Mouse (Mus musculus): ENCODE measurements around the gene Vangl2.

The Vangl2 gene

DNA sequence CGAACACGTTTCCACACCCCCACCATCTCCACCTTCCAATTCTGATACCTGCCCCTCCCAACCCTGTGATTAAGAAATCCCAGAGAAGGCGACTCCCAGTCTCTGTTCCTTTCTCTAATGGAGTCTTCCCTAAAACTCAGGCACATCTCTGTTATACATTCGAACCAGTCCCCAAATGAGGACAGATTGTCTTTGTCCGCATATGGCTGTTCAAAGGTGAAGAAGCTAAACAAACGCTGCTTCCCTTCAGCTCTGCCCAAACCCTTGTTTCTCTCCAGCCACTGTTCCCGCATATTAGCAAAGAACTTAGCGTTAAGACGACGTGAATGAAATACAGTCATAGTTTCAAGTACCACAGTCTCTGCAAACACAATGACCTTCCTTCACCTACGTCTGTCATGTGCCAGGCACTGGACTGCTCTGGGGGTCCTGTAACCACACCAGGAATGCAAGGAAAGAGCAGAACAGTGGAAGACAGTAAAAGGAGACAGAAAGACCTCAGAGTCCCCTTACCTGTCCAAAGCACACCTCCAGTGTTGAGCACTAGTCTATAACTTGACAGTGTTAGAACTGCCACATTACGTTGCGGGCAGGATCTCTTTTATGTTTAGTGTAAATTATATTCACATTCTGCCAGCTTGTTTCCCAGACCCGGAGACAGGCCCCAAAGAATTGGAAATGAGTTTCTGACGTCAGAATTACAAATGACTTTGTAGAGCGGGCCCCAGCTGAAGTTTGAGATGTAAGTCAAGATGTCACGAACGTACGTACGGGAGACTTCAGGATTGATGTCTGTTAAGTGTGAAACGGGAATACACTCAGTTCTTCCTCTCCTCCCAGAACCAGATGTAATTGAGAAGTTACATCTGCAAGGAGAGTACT, at the start of gene Vangl2:
Vangl2 (minus strand) TSS at position 51 of the 882 bp plus-strand sequence.
- no peak for DNase-seq

DNA sequence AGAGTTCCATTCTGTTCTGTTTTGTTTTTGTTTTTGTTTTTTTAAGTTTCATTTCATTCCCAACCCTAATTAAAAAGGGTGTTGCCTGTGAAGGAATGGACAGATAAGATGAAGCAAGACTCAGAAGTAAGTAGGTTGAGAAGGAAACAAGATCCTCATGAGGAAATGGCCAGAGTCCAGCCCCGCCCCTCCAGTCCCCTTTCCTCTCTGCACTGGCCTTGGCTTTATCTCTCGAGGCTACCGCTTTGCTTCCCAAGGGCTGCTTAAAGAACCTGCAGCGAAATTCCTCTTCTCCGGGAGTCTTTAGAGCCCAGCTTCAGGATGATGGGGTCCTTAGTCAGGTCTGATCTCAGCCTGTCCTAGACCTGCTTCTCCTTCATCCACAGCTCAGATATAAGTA, 49.7 kb upstream of the Vangl2 start:
- DNase-seq: peak; percentile 11 to 27

DNA sequence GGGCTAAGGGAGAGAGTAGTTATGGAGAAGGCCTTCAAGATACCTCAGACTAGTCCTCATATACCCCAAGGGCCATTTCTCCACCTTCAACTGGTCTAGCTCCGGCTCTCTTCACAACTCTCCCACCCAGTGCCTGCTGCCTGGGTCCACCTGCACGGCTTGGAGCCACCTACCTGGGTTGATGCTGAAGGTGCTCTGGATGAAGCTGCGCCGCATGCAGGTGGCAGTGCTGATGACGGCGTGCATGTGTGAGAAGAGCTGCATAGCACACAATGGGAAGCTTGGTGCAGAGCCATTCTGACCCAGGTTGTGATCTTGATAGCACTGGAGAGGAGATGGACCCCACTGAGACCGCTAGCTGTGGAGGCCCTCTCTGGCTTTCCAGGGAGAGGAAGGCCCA, 44.4 kb upstream of the Vangl2 start:
- DNase-seq: no peak

DNA sequence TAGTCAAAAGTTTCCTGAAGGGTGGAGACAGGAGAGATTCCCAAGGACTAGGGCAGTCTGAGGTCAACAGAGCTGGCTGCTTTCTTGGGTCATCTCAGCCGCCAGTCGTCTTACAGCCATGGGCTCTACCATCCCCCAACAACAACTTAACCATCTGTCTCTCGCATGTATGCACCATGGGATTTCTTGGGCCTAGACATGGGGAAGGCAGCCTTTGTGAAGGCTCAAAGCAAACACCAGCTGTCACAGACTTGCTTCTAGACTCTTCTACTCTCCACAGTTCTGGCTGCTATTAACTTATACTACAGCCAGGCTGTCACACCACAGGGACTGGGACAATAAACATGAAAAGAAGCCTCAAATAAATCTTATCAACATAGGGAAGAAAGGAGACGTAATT, 43.3 kb upstream of the Vangl2 start:
- no peak for DNase-seq

DNA sequence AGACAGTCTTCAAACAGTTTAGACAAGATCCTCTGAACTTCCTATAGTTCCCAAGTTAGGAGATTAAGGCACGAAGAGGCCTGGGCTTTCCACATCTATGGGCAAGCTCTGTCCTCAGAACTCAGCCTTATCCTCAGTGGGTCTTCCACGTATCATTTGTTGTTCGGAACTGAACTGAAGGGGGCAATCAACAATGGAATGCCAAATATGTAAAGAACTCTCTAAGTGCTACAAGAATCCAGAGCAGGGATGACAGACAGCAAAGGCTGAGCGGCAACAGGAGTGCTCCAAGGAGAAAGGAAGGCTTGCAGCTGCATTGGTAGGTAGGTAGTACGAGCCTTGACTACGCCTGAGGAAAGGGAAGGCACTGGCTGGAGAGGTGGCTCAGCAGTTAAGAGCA, 42.0 kb upstream of the Vangl2 start:
- no peak for DNase-seq

DNA sequence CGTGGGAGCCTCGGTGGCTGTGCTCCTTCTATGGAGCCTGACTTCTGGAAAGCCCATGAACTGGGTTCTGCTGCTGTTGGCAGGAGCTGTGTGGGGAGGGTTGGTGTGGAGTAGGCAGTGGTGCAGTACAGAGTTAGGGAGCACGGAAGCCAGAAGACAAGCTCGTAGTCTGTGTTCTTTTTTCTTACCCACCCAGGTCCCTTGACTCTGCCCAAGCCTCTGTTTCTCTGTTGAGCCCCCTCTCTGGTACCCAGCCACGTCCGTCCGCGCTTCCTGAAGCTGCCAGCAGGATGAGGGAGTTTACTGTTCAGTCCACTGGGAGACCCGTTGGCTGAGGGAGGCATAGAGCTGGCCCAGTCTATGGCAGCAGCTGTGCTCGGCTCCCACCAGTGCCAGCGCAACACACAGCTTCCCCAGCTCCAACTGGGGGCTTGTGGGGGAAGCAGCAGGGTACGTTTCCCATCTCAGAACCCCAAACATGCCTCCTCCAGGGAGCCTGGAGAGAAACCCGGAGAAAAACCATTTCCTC, 36.4 kb upstream of the Vangl2 start:
- no peak for DNase-seq

DNA sequence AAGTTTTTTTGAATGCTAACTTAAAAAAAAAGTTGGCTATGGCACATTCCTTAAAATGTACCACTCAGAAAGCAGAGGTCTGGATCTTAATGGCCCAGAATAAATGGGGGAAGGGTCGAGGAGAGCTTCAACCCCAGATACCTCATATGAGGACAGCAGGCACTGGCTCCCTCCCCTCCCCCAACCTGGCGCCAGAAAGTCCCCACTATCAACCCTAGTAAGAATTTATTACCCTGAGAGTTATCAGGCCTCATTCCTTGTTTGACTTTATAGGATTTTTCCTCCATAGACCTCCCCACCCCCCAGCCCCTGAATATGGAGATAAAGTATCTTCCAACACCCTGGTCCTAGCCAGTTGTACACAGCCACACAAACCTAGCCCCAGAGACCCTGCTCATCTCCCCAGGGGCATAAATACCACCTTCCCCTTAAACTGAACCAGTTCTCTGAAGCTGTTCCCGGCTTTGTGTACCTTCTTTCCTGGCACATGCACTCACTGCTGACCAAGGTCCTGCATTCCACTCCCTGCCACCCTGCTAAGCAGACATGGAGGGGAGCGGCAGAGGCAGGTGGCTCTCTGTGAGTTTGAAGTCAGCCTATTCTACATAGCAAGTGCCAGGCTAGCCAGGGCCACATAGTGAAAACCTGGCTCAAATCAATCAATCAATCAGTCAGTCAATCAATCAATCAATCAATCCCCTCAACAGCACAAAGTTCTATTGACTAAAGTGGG, 35.2 kb upstream of the Vangl2 start:
- DNase-seq: no peak

DNA sequence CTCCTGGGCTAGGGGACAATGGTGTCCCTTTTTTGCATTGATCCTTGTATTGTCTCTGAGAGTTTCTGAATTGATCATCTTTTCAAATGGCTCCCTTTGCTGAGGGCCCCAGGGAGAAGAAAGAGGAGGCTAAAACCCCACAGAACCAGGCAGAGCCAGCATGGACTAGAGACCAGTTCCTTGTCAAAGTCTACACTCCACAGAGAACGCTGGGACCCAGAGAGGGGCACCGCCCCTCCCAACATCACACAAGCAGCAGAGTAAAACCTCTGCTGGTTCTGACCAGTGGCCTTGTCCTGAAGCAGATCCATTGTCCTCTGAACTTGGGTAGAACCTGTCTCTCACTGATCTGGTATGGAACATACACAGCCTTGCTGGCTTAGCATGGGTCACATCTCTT, 33.9 kb upstream of the Vangl2 start:
- no peak for DNase-seq

DNA sequence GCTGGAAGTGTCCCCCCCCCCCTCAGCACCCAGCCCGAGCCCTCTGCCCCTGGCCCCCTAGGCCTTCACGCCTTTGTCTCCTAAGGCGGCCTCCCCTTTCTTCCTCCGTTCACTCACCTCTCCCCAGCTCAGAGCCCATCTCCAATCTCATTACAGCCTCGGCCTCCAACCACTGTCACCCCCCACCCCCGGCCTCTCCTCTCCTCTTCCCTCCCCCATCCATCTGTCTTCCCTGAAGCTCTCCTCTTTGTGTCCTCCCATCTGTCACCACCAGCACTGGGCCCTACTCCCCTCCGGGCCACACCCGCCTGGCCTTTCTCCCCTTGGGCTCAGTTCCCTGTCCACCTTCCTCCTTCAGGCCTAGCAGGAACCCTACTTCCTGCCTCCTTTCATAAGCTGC, 33.0 kb upstream of the Vangl2 start:
- no peak for DNase-seq

DNA sequence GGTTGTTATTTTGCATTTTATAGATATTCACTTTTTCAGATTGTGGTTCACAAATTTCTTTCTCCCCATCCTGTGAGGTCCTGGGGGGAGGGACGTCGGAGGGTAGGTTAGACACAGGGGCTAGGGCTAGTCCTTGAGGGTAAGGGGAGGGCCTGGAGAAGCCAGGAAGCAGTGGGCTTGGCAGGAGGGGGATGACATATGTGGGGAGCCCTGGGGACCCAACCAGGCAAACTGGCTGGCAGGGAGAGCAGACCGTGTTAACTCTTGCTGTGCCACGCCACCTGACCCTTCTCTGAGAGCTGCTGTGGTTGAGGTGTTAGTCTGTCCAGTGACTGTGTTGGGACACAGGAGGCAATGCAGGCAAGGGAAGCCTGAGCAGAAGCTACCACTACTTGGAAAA, 32.4 kb upstream of the Vangl2 start:
- DNase-seq: no peak

DNA sequence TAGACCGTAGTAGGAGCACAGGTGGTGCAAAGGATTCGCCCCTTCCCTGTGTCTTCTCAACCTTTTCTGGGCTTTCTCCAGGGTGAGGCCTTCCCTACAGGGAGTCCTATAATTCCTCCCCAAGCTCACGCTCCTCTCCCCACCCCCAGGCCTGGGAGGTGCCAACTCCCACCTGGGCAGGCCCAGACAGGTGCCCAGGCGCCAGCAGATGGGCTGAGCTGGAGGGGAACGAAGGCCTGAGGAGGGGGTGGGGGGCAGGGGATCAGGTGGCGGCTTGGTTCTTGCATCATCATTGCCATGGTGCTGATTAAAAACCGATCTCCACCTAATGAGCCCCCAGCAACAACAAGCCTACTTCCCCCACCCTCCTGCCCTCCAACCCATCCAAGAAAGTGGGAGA, 30.6 kb upstream of the Vangl2 start:
- no peak for DNase-seq

DNA sequence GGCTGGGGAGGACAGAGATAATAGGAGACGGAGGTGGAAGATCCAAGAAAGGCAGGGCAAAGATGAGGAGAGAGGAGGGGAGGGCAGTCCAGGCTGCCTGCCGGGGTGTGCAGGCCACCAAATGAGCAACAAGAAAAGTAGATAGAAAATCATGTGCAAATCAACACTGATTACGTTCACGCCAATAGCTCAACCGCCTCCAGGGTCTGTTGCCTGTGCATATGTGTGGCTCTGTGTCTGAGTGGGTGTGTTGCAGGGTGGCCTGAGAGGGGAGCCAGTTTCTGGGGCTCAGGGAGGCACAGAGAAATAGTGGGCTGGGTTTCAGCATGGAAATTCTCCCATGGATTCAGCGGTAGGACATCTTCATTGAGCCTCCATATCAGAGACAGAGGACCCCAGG, 30.1 kb upstream of the Vangl2 start:
- DNase-seq: no peak

DNA sequence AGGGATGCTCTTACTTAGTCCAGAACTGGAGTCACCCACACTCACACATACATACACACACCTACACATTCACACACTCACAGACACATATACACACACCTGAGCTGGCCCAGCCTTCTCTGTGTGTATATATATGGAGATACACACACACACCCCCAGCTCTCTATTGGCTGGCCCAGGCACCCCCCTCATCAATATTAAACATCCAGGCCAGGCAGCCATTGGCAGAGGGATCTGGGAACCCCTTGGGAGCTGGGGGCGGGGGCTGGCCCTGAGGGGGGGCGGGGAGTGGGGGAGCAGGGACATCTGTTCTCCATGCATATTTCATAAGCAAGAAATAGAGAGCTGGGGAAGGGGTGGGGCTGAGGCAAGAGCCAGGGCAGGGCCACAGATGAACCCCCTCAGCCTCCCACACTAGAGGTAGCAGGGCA, 29.3 kb upstream of the Vangl2 start, which contains the start of gene Nhlh1:
Nhlh1 (minus strand) TSS at position 83 of the 431 bp plus-strand sequence.
- DNase-seq: no peak

DNA sequence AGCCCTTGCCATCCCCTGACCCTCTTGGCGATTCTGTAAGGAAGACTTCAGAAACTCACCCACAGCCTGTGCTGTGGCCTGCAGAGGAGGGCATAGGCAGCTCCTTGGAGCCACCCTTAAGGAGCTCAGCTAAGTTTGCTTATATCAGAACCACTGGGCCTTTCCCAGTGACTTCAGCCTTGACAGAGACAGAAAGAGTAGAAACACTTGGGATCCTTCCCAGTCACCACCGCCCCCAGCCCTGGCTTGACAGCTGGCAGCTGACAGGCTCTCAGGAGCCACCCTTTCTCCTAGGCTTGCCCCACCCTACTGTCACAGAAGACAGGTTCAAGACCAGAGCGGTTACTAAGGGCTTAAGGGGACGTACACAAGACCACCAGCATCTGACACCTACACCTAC, 28.0 kb upstream of the Vangl2 start:
- no peak for DNase-seq

DNA sequence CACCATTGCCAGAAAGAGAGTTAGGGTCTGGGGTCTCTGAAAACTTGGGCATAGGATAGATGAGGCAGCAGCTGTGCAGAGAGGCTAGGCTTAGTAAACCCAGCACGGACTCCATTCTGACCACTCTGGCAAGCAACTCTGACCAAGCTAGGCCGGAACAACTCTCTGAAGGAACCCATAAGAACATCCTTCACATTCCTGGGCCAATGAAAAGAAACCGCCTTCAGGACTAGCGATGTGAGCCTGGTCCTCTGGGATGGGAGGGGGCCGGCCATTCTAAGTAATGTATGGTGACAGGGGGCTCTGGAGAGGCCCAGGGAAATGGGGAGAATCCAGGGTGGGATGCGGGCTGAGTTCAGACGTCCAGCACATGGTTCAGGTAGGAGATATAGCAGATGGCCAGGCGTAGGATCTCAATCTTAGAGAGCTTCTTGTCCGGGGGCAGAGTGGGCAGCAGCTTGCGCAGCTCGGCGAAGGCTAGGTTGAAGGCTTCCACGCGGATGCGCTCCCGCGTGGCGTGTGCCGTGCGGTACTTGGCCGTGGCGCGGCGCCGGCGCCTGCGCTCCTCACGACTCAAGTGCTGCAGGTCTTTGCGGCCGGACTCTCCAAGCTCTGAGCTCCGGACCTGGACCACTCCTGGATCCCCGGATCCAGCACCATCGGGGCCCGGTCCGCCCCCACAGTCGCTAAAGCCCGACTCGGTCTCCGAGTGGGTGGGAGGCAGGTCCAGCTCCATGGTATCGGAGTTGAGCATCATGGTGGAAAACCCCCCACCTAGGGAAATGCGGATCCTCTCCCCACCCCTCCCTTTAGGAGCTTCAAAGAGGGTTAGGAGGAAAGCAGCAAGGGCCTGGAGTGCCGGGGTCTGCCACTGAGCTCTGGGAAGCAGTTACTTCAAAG, 25.5 kb upstream of the Vangl2 start:
- no peak for DNase-seq

DNA sequence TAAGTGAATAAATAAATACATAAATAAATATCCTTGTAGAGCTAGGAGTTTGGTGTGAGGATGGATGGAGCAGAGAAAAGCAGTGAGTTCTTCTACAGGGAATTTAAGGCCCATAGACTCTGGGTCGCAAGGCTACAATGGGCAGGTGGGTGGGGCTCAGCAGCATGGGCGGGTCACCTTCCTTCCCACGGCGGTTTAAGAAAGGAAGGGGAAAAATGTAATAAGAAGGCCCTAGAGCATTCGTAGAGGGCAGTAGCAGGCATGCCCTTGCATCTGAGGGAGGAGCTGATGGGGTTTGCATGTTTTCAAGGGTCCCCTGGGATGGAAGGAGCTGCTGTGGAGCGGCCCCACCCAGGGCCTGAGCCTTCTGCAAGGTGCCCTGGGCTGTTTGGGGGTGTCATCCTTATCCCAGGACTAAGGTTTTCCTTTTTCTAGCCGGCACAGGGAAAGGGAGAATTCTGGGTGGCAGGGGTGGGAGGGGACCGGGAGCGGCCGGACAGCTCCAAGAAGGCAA, 24.6 kb upstream of the Vangl2 start:
- DNase-seq: no peak

DNA sequence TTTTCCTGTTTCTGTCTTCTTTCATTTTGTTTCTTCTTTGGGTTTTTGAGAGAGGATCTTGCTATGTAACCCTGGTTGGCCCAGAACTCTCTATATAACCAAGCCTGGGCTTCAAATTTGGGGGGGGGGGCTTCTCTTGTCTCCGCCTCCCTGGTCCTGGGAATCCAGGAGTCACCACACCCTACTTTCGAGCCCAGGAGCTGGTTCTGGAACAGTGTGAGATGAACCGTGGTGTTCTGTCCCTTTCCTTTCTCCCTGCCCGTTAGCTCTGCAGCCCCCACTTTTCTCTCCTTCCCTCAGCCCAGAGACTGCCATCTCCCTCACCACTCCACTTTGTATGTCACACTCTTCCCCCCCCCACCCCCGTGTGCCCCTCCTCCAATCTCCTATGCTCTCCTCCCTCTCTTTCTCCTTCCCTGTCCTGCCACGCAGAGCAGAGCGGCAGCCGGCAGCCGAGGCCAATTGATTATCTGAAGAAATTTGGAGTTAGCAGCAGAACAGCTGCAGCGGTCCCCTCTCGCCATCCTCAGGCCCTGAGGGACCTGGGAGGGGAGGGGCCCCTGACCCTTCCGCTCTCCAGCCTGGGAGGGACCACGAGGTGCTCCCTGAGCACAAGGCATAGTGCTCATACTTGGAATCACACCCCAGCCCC, 21.0 kb upstream of the Vangl2 start:
- no peak for DNase-seq

DNA sequence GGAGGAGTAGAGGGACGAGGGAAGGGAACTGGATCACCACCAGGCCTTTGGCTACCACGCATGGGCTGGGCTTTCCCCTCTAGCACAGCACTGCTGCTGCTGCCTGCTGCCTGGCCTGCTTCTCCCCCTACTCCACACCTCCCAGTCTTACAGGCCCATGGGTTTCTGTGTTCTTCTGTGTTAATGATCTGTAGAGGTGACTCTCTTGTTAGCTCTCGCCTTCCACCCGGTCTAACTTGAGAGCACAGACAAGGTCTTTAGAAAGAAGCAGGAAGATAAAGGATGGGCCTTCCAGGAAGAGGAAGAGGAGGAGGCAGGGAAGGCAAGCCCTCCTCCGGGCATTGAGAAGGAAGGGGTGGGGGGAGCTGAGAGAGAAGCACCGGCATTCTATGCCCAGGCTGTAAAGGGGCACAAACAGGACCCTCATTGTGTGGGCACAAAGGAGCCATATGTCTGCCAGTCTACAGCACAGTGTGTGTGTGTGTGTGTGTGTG, 20.0 kb upstream of the Vangl2 start:
- DNase-seq: peak in 1 of 2 experiments; percentile 12

DNA sequence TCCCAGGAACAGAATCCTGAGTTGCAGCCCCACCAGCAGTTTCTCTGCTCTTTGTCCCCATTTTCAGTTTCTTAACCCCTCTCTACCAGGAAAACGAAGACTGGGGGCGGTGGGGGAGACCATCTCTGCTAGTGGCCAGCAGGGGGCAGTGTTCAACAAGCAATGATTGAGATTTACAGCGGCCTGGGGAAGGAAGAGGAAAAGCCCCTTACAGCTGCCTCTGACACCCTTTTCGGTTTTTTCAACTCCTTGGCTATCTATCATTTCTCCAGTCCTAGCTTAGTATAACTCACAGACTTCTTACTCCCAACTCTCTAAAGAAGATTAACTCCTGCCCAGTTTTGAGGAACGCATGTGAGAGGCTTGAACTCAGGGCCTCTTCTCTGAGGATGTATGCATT, 18.7 kb upstream of the Vangl2 start:
- peak; percentile 52 to 81 for DNase-seq

DNA sequence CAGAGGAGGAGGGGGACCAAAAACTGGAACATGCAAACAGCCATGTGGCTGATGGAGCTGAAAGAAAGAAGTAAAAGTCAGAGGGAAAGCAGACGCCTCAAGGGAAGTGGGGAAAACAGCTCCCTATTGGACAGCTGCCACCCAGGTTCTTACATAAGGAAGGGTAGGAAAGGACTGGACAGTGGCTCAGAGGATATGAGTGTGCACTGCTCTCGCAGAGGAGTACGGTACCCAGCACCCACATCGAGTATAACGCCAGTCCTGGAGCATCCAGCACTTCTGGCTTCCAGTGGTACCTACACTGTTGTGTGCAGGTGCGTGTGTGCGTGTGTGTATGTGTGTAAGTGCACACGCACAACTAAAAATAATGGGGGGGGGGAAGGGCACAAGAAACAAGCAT, 18.2 kb upstream of the Vangl2 start:
- DNase-seq: no peak

DNA sequence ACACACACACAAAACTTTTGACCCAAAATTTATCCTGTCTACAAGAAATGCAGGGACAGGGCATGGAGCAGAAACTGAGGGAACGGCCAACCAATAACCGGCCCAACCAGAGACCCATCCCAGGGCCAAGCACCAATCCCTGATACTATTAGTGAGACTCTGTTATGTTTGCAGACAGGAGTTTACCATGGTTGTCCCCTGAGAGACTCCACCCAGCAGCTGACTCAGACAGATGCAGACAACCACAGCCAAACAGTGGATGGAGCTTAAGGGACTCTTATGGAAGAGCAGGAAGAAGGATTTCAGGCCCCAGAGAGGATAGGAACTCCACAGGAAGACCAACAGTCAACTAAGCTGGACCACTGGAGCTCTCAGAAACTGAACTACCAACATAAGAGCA, 1.7 kb upstream of the Vangl2 start:
- no peak for DNase-seq

DNA sequence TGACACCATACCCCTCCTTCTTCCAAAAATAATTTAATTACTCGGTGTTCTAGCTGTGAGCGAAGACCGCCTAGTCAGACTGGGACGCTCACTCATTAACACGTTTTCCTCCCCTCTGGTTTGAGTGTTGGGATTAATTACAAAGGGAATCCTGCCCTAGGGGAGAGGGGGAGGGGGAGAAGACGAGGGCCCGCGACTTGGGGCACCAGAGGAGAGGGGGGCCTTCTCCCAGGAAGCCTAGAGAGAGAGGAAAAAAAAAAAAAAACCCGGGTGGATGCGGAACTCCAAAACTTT, 488 bp downstream of the Vangl2 start:
- DNase-seq: no peak

Data from kidney, postnatal 36 days (tissue).